In genomic region chr11:97468639-97469287, GRCm38 (mm10) we compare ENCODE assay signal across 8 mouse cellular contexts. TPM values are rescaled to one million over a fixed set of nuclear protein-coding genes. Genes with fewer than 3 reads are reported as not detected.
DNase-seq lines count a peak whose midpoint lies in the region; ATAC-seq lines count a peak whose summit lies in the region.

No protein-coding gene starts in this region.

- H3K27me3 ChIP-seq in hindbrain, embryonic 14.5 days (ENCODE audit: control insufficient read depth, insufficient read depth, low read length), result no peaks in the 10 kb centered on the region

- peak; percentile 63; the same call in 1 of the 2 replicates for ATAC-seq in hindbrain, embryonic 14.5 days (ENCODE audit: low FRiP score)

- H3K4me1 ChIP-seq in hindbrain, embryonic 14.5 days (replicated peaks; ENCODE audit: control insufficient read depth, insufficient read depth, low read length), result no peaks in the 10 kb centered on the region

- WGBS in hindbrain, embryonic 14.5 days, result 51% methylated on average over 14 of the region's 14 CpGs

- no peak overlapping the region for H3K4me2 ChIP-seq in hindbrain, embryonic 14.5 days (replicated peaks)

- H3K9me3 ChIP-seq in hindbrain, embryonic 14.5 days (ENCODE audit: control insufficient read depth, low read length), result no peaks in the 10 kb centered on the region

- no peak overlapping the region for H3K9ac ChIP-seq in hindbrain, embryonic 14.5 days

- H3K27ac ChIP-seq in hindbrain, embryonic 14.5 days, result no peak overlapping the region

- DNase-seq in R1 (ENCODE audit: low read depth, low spot score), result peak; percentile 88
- peak; percentile 93 to 98 for DNase-seq in cerebellum, postnatal 14 days
- DNase-seq in frontal cortex, postnatal 36 days (ENCODE audit: low spot score in 2 of 2), result peak; percentile 80 to 83
- peak; percentile 91 for DNase-seq in hindbrain, embryonic 14.5 days (ENCODE audit: low spot score)
- peak; percentile 72 to 93 for DNase-seq in layer of hippocampus, postnatal 25 days (ENCODE audit: extremely low spot score in 1 of 2, low spot score in 1 of 2)
- DNase-seq in lung, postnatal 4 days, result peak; percentile 76 to 88
- DNase-seq in right cerebral cortex, adult 2 months (ENCODE audit: low spot score in 2 of 2), result peak; percentile 85 to 90
- peak; percentile 59 for DNase-seq in urinary bladder, adult 2 months (ENCODE audit: low spot score)

- H3K4me3 ChIP-seq in hindbrain, embryonic 14.5 days (replicated peaks; ENCODE audit: low read length), result no peak overlapping the region

- peaks cover 86% of the 10 kb centered on the region for H3K36me3 ChIP-seq in hindbrain, embryonic 14.5 days (replicated peaks; ENCODE audit: control insufficient read depth, insufficient read depth)

RNA-seq across cellular contexts. Expression of gene 4933428G20Rik, which starts 31.4 kb away (rescaled TPM):
- 0.41 TPM in 1 of 2 replicates, not detected in the other for polyA plus RNA-seq in hindbrain, embryonic 14.5 days (2014; fragmentation: Nextera tagmentation; extraction: Ambion mirVana)
- total RNA-seq in layer of hippocampus, postnatal 25 days (2021), result under 1 TPM in 1 of 2 experiments, not detected in 1; 0.20 TPM
- not detected in 2 replicates for polyA plus RNA-seq in urinary bladder, adult 2 months (2012; rRNA removed)

RNA-seq across cellular contexts. Expression of gene Arhgap23, which starts 53.4 kb away (rescaled TPM):
- polyA plus RNA-seq in hindbrain, embryonic 14.5 days (2014; fragmentation: Nextera tagmentation; extraction: Ambion mirVana), result 8.5 and 10.0 TPM in 2 replicates
- total RNA-seq in layer of hippocampus, postnatal 25 days (2021), result 10 to 100 TPM; 71.4 to 73.5 TPM
- 26.0 and 33.0 TPM in 2 replicates for polyA plus RNA-seq in urinary bladder, adult 2 months (2012; rRNA removed)
